Mouse (Mus musculus): Measurements from ENCODE around the gene Bcorl1. TPM values are rescaled to one million over a fixed set of nuclear protein-coding genes. Genes with fewer than 3 reads are reported as not detected.
A peak's percentile ranks its signal among the peaks of the same experiment; 100 is the strongest.

The Bcorl1 gene
- polyA plus RNA-seq, 1 experiment from 2014 or later: 6.2 TPM

DNA sequence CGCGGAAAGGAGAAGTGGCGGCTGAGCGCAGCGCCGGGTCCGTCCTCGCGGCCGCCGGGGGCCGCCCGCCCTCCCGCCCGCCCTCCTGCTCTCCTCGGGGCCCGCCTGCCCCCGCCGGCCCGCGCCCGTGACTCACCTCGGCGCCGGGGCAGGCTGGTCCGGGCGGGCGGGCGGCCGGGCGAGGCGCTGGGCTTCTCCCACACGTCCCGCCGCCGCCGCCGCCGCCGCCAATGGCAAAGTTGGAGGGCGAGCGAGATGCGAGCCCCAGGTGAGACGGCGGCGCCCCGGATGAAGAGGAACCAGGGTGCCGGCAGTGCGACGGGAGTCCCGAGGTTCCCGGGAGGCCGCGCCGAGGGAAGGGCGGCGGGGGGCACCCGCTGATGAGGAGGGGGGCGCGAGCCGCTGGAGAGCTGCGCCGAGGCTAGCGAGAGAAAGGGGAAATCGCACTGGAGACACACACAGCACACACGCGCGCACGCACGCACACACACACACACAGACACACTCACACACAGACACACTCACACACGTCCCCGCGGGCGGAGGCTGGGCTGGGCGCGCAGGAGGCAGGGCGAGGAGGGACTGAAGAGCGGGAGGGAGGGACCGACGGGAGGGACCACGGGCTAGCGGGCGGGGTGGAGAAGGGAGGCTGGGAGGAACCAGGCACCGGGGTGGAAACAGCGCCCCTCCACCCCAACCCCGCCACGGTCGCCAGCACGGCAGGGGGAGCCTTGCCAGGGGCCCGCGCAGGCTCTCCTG is 112.8 kb downstream of the Bcorl1 start:
- H3K27ac ChIP-seq (ENCODE audit: low read depth): peak overlapping the region; percentile 12; the same call in 1 of the 2 replicates
- DNase-seq: peak; percentile 83
- H3K4me1 ChIP-seq (ENCODE audit: insufficient read depth): no peaks in the 10 kb centered on the region
- no peaks in the 10 kb centered on the region for H3K9me3 ChIP-seq (ENCODE audit: low read depth, low read length)
- 10% methylated on average over 21 of the region's 91 CpGs for WGBS
- no peak for TF ChIP-seq CTCF (IDR thresholded peaks at IDR 0.05; ENCODE audit: low read depth)
- H3K9ac ChIP-seq: peak overlapping the region; percentile 65
- peak; percentile 89 for ATAC-seq (ENCODE audit: insufficient read depth)
- peak overlapping the region; percentile 59 for H3K4me2 ChIP-seq
- H3K27me3 ChIP-seq (ENCODE audit: insufficient read depth, low read length): no peaks in the 10 kb centered on the region
- no peaks in the 10 kb centered on the region for H3K36me3 ChIP-seq (ENCODE audit: insufficient read depth)
- peak overlapping the region; percentile 51 for H3K4me3 ChIP-seq (ENCODE audit: low read depth, low read length)

DNA sequence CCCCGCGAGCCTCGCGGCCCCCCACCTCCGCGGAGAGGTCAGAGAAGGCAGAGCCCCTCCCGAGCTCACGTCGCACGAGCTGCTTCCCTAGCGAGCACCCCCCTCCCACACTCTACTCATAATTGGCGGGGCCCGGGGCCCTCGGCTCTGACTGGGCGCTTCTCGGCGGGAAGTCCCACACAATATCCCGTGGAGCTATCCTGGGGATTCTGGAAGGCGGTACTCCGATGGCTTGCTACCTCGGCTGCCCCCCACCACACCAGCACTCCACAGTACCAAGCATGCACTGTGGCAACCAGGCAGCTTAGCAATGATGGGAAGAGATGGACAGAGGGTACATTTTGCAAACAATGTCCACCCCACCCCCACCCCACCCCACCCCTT is 113.3 kb downstream of the Bcorl1 start:
- peak overlapping the region; percentile 65 for H3K9ac ChIP-seq

DNA sequence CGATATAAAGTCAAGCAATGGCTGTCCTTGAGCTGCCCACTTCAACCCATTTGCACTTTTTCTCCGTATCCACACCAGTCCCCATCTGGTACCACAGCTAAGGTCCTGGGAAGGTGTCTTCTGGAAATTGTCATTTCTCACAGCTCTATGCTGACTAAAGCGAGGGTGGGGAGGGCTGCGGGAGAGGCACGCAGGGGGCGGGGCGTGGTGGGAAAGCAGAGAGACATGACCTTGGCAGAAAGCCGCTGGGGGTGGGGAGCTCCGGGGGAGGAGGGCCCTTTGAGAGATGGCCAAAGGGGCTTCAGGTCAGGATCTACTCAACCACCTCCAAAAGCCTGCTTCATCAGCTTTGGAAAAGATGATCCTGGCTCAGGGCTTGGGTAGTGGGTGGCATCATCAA is 113.9 kb downstream of the Bcorl1 start:
- no peaks in the 10 kb centered on the region for H3K36me3 ChIP-seq (ENCODE audit: insufficient read depth)
- TF ChIP-seq CTCF (IDR thresholded peaks at IDR 0.05; ENCODE audit: low read depth): no peak
- H3K4me2 ChIP-seq: peak overlapping the region; percentile 59
- ATAC-seq (ENCODE audit: insufficient read depth) (no peak), DNase-seq (peak; percentile 17)
- WGBS: 21% methylated on average over 9 of the region's 9 CpGs
- no peaks in the 10 kb centered on the region for H3K27me3 ChIP-seq (ENCODE audit: insufficient read depth, low read length)
- H3K4me1 ChIP-seq (ENCODE audit: insufficient read depth): no peaks in the 10 kb centered on the region
- no peaks in the 10 kb centered on the region for H3K9me3 ChIP-seq (ENCODE audit: low read depth, low read length)
- no peak overlapping the region for H3K27ac ChIP-seq (ENCODE audit: low read depth)
- H3K9ac ChIP-seq: no peak overlapping the region
- no peak overlapping the region for H3K4me3 ChIP-seq (ENCODE audit: low read depth, low read length)

More for the DNA sequence above, 113.3 kb downstream of the Bcorl1 start:
- Histone ChIP-seq H3K27me3 (ENCODE audit: insufficient read depth, low read length) (no peaks in the 10 kb centered on the region), H3K9me3 (ENCODE audit: low read depth, low read length) (no peaks in the 10 kb centered on the region), H3K4me1 (ENCODE audit: insufficient read depth) (no peaks in the 10 kb centered on the region), H3K4me2 (peak overlapping the region; percentile 59), H3K4me3 (ENCODE audit: low read depth, low read length) (peak overlapping the region; percentile 51), H3K27ac (ENCODE audit: low read depth) (peak overlapping the region; percentile 36; the same call in 1 of the 2 replicates), H3K36me3 (ENCODE audit: insufficient read depth) (no peaks in the 10 kb centered on the region)
- no peak for TF ChIP-seq CTCF (IDR thresholded peaks at IDR 0.05; ENCODE audit: low read depth)
- WGBS: 7% methylated on average over 11 of the region's 21 CpGs
- DNase-seq: no peak
- peak; percentile 73 for ATAC-seq (ENCODE audit: insufficient read depth)

DNA sequence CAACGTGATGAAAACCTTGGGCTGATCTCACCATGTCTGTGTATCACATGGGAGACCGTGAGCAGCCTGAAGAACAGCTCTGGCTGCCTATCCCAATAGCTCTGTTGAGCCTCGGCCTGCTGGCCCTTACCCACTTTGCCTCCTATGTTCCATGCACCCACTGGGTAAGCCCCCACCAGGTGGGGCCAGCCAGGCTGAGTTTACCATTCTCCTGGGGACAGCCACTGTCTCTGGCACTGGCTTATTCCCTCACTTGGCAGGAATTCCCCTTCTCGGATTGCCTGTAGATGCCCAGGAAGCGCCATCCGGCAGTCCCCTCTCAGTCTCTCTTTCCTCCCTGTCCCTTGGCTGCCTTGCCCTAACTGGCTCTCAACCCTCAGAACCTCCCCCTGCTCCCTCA is 115.8 kb downstream of the Bcorl1 start:
- WGBS: 68% methylated on average over 6 of the region's 6 CpGs
- H3K9ac ChIP-seq: no peak overlapping the region
- no peak for TF ChIP-seq CTCF (IDR thresholded peaks at IDR 0.05; ENCODE audit: low read depth)

More for the DNA sequence above, 115.8 kb downstream of the Bcorl1 start:
- Histone ChIP-seq H3K9me3 (ENCODE audit: low read depth, low read length) (no peaks in the 10 kb centered on the region), H3K27me3 (ENCODE audit: insufficient read depth, low read length) (no peaks in the 10 kb centered on the region), H3K27ac (ENCODE audit: low read depth) (no peak overlapping the region), H3K4me1 (ENCODE audit: insufficient read depth) (no peaks in the 10 kb centered on the region), H3K4me2 (no peak overlapping the region), H3K4me3 (ENCODE audit: low read depth, low read length) (no peak overlapping the region), H3K36me3 (ENCODE audit: insufficient read depth) (no peaks in the 10 kb centered on the region)
- DNase-seq: no peak
- ATAC-seq (ENCODE audit: insufficient read depth): no peak

Other genes with a start within 250 kb of the Bcorl1 start
- gene Xpnpep2, start 232.6 kb upstream of the Bcorl1 start, polyA plus RNA-seq (2014; fragmentation: Nextera tagmentation; extraction: Ambion mirVana): 1.3 and 1.5 TPM in 2 replicates
- gene Sash3, start 194.9 kb upstream of the Bcorl1 start, polyA plus RNA-seq (2014; fragmentation: Nextera tagmentation; extraction: Ambion mirVana): 2.1 and 2.6 TPM in 2 replicates
- gene Zdhhc9, start 132.5 kb upstream of the Bcorl1 start, polyA plus RNA-seq (2014; fragmentation: Nextera tagmentation; extraction: Ambion mirVana): 5.1 and 5.7 TPM in 2 replicates
- gene Utp14a, start 84.5 kb upstream of the Bcorl1 start, polyA plus RNA-seq (2014; fragmentation: Nextera tagmentation; extraction: Ambion mirVana): 21.5 and 23.7 TPM in 2 replicates
- 9.6 and 10.5 TPM in 2 replicates for gene Elf4, start 121.8 kb downstream of the Bcorl1 start, polyA plus RNA-seq (2014; fragmentation: Nextera tagmentation; extraction: Ambion mirVana)
- 58.2 and 68.0 TPM in 2 replicates for gene Aifm1, start 172.2 kb downstream of the Bcorl1 start, polyA plus RNA-seq (2014; fragmentation: Nextera tagmentation; extraction: Ambion mirVana)
- gene Rab33a, start 177.9 kb downstream of the Bcorl1 start, polyA plus RNA-seq (2014; fragmentation: Nextera tagmentation; extraction: Ambion mirVana): 1.7 and 1.9 TPM in 2 replicates